Mouse (Mus musculus) forebrain, postnatal 0 days (tissue): Measurements from ENCODE around the gene Rps27. TPM values are rescaled to one million over a fixed set of nuclear protein-coding genes. Genes with fewer than 3 reads are reported as not detected.

Experiments used
- ATAC-seq: fragments of 200-750 bp; cut with Nextera tagmentation; 2 replicates; pipeline ENCODE4 v1.8.0; 2017; ENCODE audit warnings: mild to moderate bottlenecking, moderate library complexity
- DNase-seq: peaks from one replicate; pipeline ENCODE4 v3.0.0-alpha.2; 2015
- H3K27ac ChIP-seq: fragments of 300-500 bp; sonication (generic); 2 replicates; pipeline ENCODE4 v1.5.1; 2014; ENCODE audit warnings: low read depth, mild to moderate bottlenecking, antibody characterized with exemption, low read length, moderate library complexity, mixed read lengths
- H3K27me3 ChIP-seq: fragments of 300-500 bp; sonication (generic); 2 replicates; pipeline ENCODE4 v1.6.1; 2014; ENCODE audit warnings: mild to moderate bottlenecking, low read length, mixed read lengths; ENCODE audit not compliant: insufficient read depth
- H3K36me3 ChIP-seq: fragments of 300-500 bp; sonication (generic); 2 replicates; pipeline ENCODE4 v1.6.1; 2014; ENCODE audit warnings: mild to moderate bottlenecking, moderate library complexity; ENCODE audit not compliant: insufficient read depth
- H3K4me1 ChIP-seq: fragments of 300-500 bp; sonication (generic); 2 replicates; pipeline ENCODE4 v1.6.1; 2014; ENCODE audit warnings: antibody characterized with exemption; ENCODE audit not compliant: insufficient read depth
- H3K4me2 ChIP-seq: fragments of 300-500 bp; sonication (generic); 2 replicates; pipeline ENCODE4 v1.6.1; 2014; ENCODE audit warnings: low read depth, mild to moderate bottlenecking, moderate library complexity
- H3K4me3 ChIP-seq: fragments of 300-500 bp; sonication (generic); 2 replicates; pipeline ENCODE4 v1.5.1; 2014; ENCODE audit warnings: low read depth, low read length, mixed read lengths
- H3K9ac ChIP-seq: fragments of 300-500 bp; sonication (generic); 2 replicates; pipeline ENCODE4 v1.6.1; 2014; ENCODE audit warnings: mild to moderate bottlenecking
- H3K9me3 ChIP-seq: fragments of 300-500 bp; sonication (generic); 2 replicates; pipeline ENCODE4 v1.6.1; 2016; ENCODE audit warnings: low read length
- CTCF ChIP-seq: sonication (generic); IDR thresholded peaks from 2 replicates; pipeline ENCODE4 v1.5.1; 2016; ENCODE audit warnings: antibody characterized with exemption, control low read depth, low read depth
- WGBS: fragments of 180-500 bp; shearing (Covaris S2); extraction: QIAGEN DNeasy Blood & Tissue Kit; methylation state at CpG from one replicate; pipeline ENCODE4 v1.1.7; 2014; 5-methylcytosine and 5-hydroxymethylcytosine counted together
- polyA plus RNA-seq: library from polyadenylated mRNA; unstranded; fragments of >200 nt; fragmentation: Nextera tagmentation; extraction: Ambion mirVana; gene quantifications from 2 replicates; pipeline ENCODE4 v1.2.1, GENCODE M21; 2015
- total RNA-seq: library from RNA; depleted of rRNA; stranded (reverse); fragments of >200 nt; gene quantifications from 2 replicates; pipeline ENCODE4 v1.2.3, GENCODE M21; 2014

Rps27 gene
- total and polyA plus RNA-seq, 2 experiments from 2014 or later: 824 to 3,359 TPM

DNA sequence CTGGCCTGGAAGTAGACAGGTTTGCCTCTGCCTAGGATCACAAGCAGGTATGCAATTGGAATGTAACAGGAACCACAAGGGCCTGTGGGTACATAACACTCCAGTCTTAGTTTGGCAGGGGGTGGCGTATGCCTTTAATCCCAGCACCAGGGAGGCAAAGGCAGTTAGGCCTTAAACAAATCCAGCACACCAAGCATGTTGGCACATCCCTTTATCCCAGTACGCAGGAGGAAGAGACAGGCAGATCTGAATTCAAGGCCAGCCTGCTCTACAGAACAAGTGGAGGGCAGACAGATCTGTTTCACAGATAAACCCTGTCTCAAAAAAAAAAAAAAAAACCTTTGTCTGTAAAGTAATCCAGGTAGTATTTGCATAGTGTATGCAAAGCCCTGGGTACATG is 4.8 kb downstream of the Rps27 start:
- no peak overlapping the region for H3K9ac ChIP-seq
- ATAC-seq (no peak), DNase-seq (no peak)
- H3K27ac ChIP-seq: no peak overlapping the region
- H3K4me1 ChIP-seq: peaks cover 14% of the 10 kb centered on the region
- H3K4me3 ChIP-seq: no peak overlapping the region
- H3K9me3 ChIP-seq: no peaks in the 10 kb centered on the region
- no peaks in the 10 kb centered on the region for H3K27me3 ChIP-seq
- H3K4me2 ChIP-seq: no peak overlapping the region
- H3K36me3 ChIP-seq: peaks cover 46% of the 10 kb centered on the region
- TF ChIP-seq CTCF: no peak
- WGBS: 96% methylated on average over 2 of the region's 2 CpGs

DNA sequence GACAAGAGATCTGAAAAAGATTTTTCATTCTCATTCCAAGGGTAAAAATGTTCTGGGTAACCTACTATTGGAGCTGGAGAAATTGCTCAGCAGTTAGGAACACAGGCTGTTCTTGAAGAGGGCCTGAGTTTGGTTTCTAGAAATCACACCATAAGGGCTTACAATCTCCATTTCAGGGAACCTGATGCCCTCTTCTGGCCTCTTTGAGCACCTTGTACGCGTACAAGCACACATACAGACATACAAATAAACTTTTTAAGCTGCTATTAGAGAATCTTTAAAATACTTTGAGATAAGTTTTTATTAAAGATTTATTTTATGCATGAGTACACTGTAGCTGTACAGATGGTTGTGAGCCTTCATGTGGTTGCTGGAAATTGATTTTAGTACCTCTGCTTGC is 8.9 kb downstream of the Rps27 start:
- 98% methylated on average over 2 of the region's 2 CpGs for WGBS
- Histone ChIP-seq H3K9me3 (no peaks in the 10 kb centered on the region), H3K9ac (no peak overlapping the region), H3K4me3 (no peak overlapping the region), H3K27ac (no peak overlapping the region), H3K27me3 (no peaks in the 10 kb centered on the region), H3K4me1 (no peaks in the 10 kb centered on the region), H3K4me2 (no peak overlapping the region), H3K36me3 (peaks cover 20% of the 10 kb centered on the region)
- TF ChIP-seq CTCF: no peak
- no peak for ATAC-seq
- no peak for DNase-seq

DNA sequence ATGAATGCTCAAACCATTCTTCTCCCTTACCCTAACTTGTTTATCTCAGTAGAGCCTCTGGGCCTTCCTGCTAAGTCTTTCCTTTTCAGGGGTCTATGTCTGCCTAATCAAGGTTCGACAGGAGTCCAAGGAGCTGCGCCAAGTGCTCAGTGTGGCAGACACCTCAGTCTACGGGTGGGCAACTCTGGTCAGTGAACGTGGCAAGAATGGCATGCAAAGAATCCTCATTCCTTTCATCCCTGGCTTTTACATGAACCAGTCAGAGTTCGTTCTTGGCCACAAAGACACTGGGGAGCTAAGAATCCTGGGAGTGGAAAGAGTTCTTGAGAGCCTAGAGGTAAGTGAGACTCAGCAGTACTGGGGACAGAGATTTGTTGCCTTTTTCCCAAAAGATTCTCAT is 9.8 kb downstream of the Rps27 start:
- H3K4me2 ChIP-seq: no peak overlapping the region
- DNase-seq (no peak), ATAC-seq (no peak)
- peaks cover 10% of the 10 kb centered on the region for H3K36me3 ChIP-seq
- H3K9ac ChIP-seq: no peak overlapping the region
- no peak overlapping the region for H3K27ac ChIP-seq
- H3K9me3 ChIP-seq: no peaks in the 10 kb centered on the region
- no peak overlapping the region for H3K4me3 ChIP-seq
- WGBS: 68% methylated on average over 5 of the region's 5 CpGs
- no peaks in the 10 kb centered on the region for H3K4me1 ChIP-seq
- no peaks in the 10 kb centered on the region for H3K27me3 ChIP-seq
- no peak for TF ChIP-seq CTCF

DNA sequence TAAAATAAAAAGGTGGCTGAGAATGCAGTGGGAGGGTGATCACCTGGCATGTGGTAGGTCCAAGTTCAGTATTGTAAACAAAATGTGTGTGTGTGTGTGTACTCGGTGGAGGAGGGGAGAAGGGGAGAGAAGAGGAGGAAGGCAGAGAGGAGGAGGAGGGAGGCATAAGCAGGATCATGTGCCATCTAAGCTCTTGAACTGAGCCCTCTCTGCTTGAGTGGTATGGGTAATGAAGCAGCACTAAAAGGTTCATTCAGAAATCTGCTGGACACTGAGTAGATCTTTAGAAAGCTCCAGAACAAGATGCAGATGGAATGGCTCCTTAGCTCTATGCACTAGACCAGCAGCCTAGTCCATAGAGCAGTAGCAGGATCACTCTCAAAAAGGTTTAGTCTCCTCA is 10.6 kb downstream of the Rps27 start:
- Histone ChIP-seq H3K27ac (no peak overlapping the region), H3K4me3 (no peak overlapping the region), H3K27me3 (no peaks in the 10 kb centered on the region), H3K4me2 (no peak overlapping the region), H3K36me3 (peaks cover 3% of the 10 kb centered on the region; the same call in 1 of the 2 replicates), H3K4me1 (no peaks in the 10 kb centered on the region), H3K9me3 (no peaks in the 10 kb centered on the region), H3K9ac (no peak overlapping the region)
- WGBS: 40% methylated on average over 1 of the region's 1 CpGs
- TF ChIP-seq CTCF: no peak
- ATAC-seq (no peak), DNase-seq (no peak)

DNA sequence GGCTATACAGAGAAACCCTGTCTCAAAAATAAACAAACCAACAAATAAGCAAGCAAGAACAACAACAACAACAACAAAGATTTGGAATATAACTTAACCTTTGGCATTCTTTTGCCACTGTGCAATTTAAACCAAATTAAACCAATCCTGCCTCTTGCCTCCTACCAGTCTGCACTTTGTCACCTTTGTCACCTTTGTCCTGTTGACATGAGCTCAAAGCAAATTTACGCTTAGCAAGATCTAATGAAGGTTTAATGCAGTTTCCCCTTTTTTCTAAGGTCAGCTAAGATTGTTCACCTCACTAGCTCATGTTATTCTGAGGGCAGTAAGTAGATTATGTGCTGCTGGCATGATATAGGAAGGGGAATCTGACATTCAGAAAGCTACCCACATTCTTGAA is 15.9 kb downstream of the Rps27 start:
- 83% methylated on average over 1 of the region's 1 CpGs for WGBS
- Histone ChIP-seq H3K27ac (no peak overlapping the region), H3K4me2 (no peak overlapping the region), H3K4me3 (no peak overlapping the region), H3K4me1 (no peaks in the 10 kb centered on the region), H3K9me3 (no peaks in the 10 kb centered on the region), H3K36me3 (no peaks in the 10 kb centered on the region), H3K27me3 (no peaks in the 10 kb centered on the region), H3K9ac (no peak overlapping the region)
- ATAC-seq (no peak), DNase-seq (no peak)
- no peak for TF ChIP-seq CTCF

DNA sequence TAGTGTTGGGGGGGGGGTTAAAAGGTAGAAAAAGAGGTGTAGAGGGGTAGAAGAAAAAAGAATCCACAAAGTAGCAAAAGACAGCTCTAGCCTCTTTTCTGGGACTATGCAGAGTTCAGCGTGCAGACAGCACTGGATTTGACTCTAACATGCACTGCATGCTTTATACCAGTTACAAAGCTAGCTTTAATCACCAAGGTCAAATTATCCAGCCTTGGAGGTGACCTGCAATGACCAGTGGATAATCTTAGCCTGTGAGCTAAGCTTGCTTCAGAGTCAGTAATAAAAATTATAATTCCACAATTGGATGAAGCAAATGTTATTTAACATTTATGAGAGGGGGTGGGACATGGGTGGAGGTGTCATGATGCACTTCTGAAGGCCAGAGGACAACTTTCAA is 17.8 kb downstream of the Rps27 start:
- H3K27ac ChIP-seq: no peak overlapping the region
- H3K9ac ChIP-seq: no peak overlapping the region
- no peaks in the 10 kb centered on the region for H3K27me3 ChIP-seq
- H3K4me2 ChIP-seq: no peak overlapping the region
- DNase-seq: no peak
- H3K4me1 ChIP-seq: no peaks in the 10 kb centered on the region
- ATAC-seq: no peak
- H3K36me3 ChIP-seq: no peaks in the 10 kb centered on the region
- no peak overlapping the region for H3K4me3 ChIP-seq
- no peaks in the 10 kb centered on the region for H3K9me3 ChIP-seq
- 78% methylated on average over 1 of the region's 1 CpGs for WGBS
- no peak for TF ChIP-seq CTCF

DNA sequence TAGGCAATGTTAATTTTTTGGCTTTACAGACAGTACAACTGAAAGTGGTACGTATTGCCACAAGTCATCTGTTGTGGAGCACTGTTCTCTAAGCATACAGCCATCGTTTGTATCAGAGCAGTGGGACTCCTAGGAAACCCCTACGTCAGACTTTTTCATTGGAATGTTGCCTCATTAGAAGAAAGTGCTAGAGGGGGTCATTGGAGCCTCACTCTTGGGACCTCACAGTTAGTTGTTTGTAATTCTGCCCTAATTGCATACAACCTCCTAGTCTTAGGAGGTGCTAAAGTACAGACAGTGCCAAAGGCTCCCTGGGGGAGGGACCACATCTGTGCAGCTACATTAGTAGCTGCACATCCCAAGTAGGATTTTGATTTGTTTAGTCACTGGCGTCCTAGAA is 18.7 kb downstream of the Rps27 start:
- DNase-seq (no peak), ATAC-seq (no peak)
- H3K4me1 ChIP-seq: no peaks in the 10 kb centered on the region
- no peaks in the 10 kb centered on the region for H3K9me3 ChIP-seq
- H3K36me3 ChIP-seq: no peaks in the 10 kb centered on the region
- TF ChIP-seq CTCF: no peak
- H3K9ac ChIP-seq: no peak overlapping the region
- WGBS: 22% methylated on average over 4 of the region's 4 CpGs
- no peak overlapping the region for H3K4me2 ChIP-seq
- H3K27ac ChIP-seq: no peak overlapping the region
- no peaks in the 10 kb centered on the region for H3K27me3 ChIP-seq
- H3K4me3 ChIP-seq: no peak overlapping the region
